Mouse (Mus musculus): ENCODE data around the gene H2-M1.

Gene H2-M1

GRCm38 (mm10) chr17:36672119-36672518, at the start of gene H2-M1:
H2-M1 (minus strand) TSS chr17:36672219.
- H3K36me3 ChIP-seq (ENCODE audit: control insufficient read depth, insufficient read depth, low read length, poor library complexity, severe bottlenecking), result no peaks in the 10 kb centered on the region
- H3K27me3 ChIP-seq (ENCODE audit: control insufficient read depth, insufficient read depth, low read length, poor library complexity, severe bottlenecking), result no peaks in the 10 kb centered on the region
- DNase-seq (ENCODE audit: low read depth, low spot score), result no peak

GRCm38 (mm10) chr17:36697693-36698092, 25.7 kb upstream of the H2-M1 start:
- no peaks in the 10 kb centered on the region for H3K27me3 ChIP-seq (ENCODE audit: control insufficient read depth, insufficient read depth, low read length, poor library complexity, severe bottlenecking)
- H3K36me3 ChIP-seq (ENCODE audit: control insufficient read depth, insufficient read depth, low read length, poor library complexity, severe bottlenecking), result no peaks in the 10 kb centered on the region
- no peak for DNase-seq (ENCODE audit: low read depth, low spot score)

GRCm38 (mm10) chr17:36642566-36642965, 29.5 kb downstream of the H2-M1 start, which contains the start of gene H2-M9:
H2-M9 (minus strand) TSS chr17:36642666.
- DNase-seq (ENCODE audit: low read depth, low spot score), result no peak
- no peaks in the 10 kb centered on the region for H3K27me3 ChIP-seq (ENCODE audit: control insufficient read depth, insufficient read depth, low read length, poor library complexity, severe bottlenecking)
- no peaks in the 10 kb centered on the region for H3K36me3 ChIP-seq (ENCODE audit: control insufficient read depth, insufficient read depth, low read length, poor library complexity, severe bottlenecking)
